Mouse (Mus musculus): ENCODE measurements around the gene Ptgs2.

The Ptgs2 gene

GRCm38 (mm10) chr1:150147272-150147671 lies 47.4 kb downstream of the Ptgs2 start:
- DNase-seq (ENCODE audit: low spot score in 2 of 2), result no peak

GRCm38 (mm10) chr1:150151411-150151810 lies 51.6 kb downstream of the Ptgs2 start:
- no peak for DNase-seq (ENCODE audit: low spot score in 2 of 2)
